Mouse (Mus musculus) thymus, adult 2 months (tissue): ENCODE results near the gene Map1lc3b. TPM values are rescaled to one million over a fixed set of nuclear protein-coding genes. Genes with fewer than 3 reads are reported as not detected.

Experiments used
- DNase-seq: peaks from one replicate; pipeline ENCODE4 v3.0.0; 2021
- H3K27ac ChIP-seq: fragments of 200-500 bp; 2 replicates; pipeline ENCODE4 v1.5.1; 2012; ENCODE audit warnings: low read length, control low read depth; ENCODE audit not compliant: control insufficient read depth, insufficient read depth
- H3K27me3 ChIP-seq: fragments of 200-500 bp; 2 replicates; pipeline ENCODE4 v1.6.1; 2012; ENCODE audit warnings: mild to moderate bottlenecking, low read length, moderate library complexity, mixed read lengths; ENCODE audit not compliant: control insufficient read depth, insufficient read depth
- H3K36me3 ChIP-seq: fragments of 200-500 bp; 2 replicates; pipeline ENCODE4 v1.6.1; 2012; ENCODE audit warnings: mild to moderate bottlenecking, low read length, moderate library complexity; ENCODE audit not compliant: control insufficient read depth, insufficient read depth
- H3K4me1 ChIP-seq: fragments of 200-500 bp; replicated peaks from 2 replicates; pipeline ENCODE4 v1.6.1; 2012; ENCODE audit warnings: low read length; ENCODE audit not compliant: control insufficient read depth, insufficient read depth
- H3K4me3 ChIP-seq: fragments of 200-500 bp; 2 replicates; pipeline ENCODE4 v1.5.1; 2012; ENCODE audit warnings: mild to moderate bottlenecking, low read length, control low read depth, moderate library complexity; ENCODE audit not compliant: control insufficient read depth, insufficient read depth
- CTCF ChIP-seq: fragments of 200-500 bp; IDR thresholded peaks from 2 replicates; pipeline ENCODE4 v1.5.1; 2012; ENCODE audit warnings: mild to moderate bottlenecking, control low read depth, low read length, moderate library complexity, borderline replicate concordance; ENCODE audit not compliant: control insufficient read depth, poor library complexity, insufficient read depth; ENCODE audit errors: extremely low read depth
- POLR2A ChIP-seq: fragments of 200-500 bp; IDR thresholded peaks from 2 replicates; pipeline ENCODE4 v1.6.1; 2012; ENCODE audit warnings: mild to moderate bottlenecking, low read length, control low read depth, moderate library complexity; ENCODE audit not compliant: control insufficient read depth, poor library complexity, insufficient read depth; ENCODE audit errors: extremely low read depth
- WGBS: fragments of 180-500 bp; shearing (Covaris S2); methylation state at CpG from one replicate; pipeline ENCODE4 v1.1.7; 2018; 5-methylcytosine and 5-hydroxymethylcytosine counted together
- polyA plus RNA-seq: library from polyadenylated mRNA; depleted of rRNA; stranded (reverse); fragments of >200 nt; gene quantifications from 2 replicates; pipeline ENCODE4 v1.2.3, GENCODE M21; 2012; rRNA removed

Map1lc3b gene
- 103 and 113 TPM in 2 replicates for polyA plus RNA-seq

GRCm38 (mm10) chr8:121590203-121591177 is at the start of gene Map1lc3b:
Gene Map1lc3b, plus strand, starts transcription at chr8:121590361.
- under 1% methylated on average over 94 of the region's 94 CpGs for WGBS
- H3K27ac ChIP-seq = peak within 1 kb of the TSS; percentile 45; the same call in 1 of the 2 replicates
- H3K4me1 ChIP-seq = peaks cover 13% of the 10 kb centered on the region

GRCm38 (mm10) chr8:121541862-121542261 is 48.3 kb upstream of the Map1lc3b start:
- TF ChIP-seq POLR2A (no peak), CTCF (no peak)
- H3K4me1 ChIP-seq = no peaks in the 10 kb centered on the region
- no peak overlapping the region for H3K4me3 ChIP-seq
- no peak for DNase-seq
- H3K27ac ChIP-seq = no peak overlapping the region
- H3K27me3 ChIP-seq = no peaks in the 10 kb centered on the region
- WGBS = 86% methylated on average over 19 of the region's 19 CpGs
- no peaks in the 10 kb centered on the region for H3K36me3 ChIP-seq

More at GRCm38 (mm10) chr8:121590203-121591177, at the start of gene Map1lc3b:
- Histone ChIP-seq H3K4me3 (peak within 1 kb of the TSS; percentile 68), H3K36me3 (peaks cover 3% of the 10 kb centered on the region; the same call in 1 of the 2 replicates), H3K27me3 (no peaks in the 10 kb centered on the region)
- peak; percentile 97 for DNase-seq
- TF ChIP-seq CTCF (peak; percentile 41; the same call in 1 of the 2 replicates), POLR2A (peak; percentile 92)

- no peaks in the 10 kb centered on the region for H3K4me1 ChIP-seq
- H3K27me3 ChIP-seq = no peaks in the 10 kb centered on the region
- H3K27ac ChIP-seq = no peak overlapping the region
- no peak overlapping the region for H3K4me3 ChIP-seq
- TF ChIP-seq CTCF (no peak), POLR2A (no peak)
- H3K36me3 ChIP-seq = no peaks in the 10 kb centered on the region
- no peak for DNase-seq
- WGBS = 72% methylated on average over 13 of the region's 13 CpGs
Measured at GRCm38 (mm10) chr8:121542901-121543300, 47.3 kb upstream of the Map1lc3b start.

GRCm38 (mm10) chr8:121544276-121544785 is 45.8 kb upstream of the Map1lc3b start, which contains the start of gene 1700018B08Rik:
Gene 1700018B08Rik, minus strand, starts transcription at chr8:121544320.
- Histone ChIP-seq H3K36me3 (no peaks in the 10 kb centered on the region), H3K4me1 (no peaks in the 10 kb centered on the region), H3K4me3 (no peak within 1 kb of the TSS), H3K27ac (no peak within 1 kb of the TSS), H3K27me3 (no peaks in the 10 kb centered on the region)
- TF ChIP-seq CTCF (no peak), POLR2A (no peak)
- 90% methylated on average over 12 of the region's 12 CpGs for WGBS
- DNase-seq = no peak

GRCm38 (mm10) chr8:121544936-121545335 is 45.2 kb upstream of the Map1lc3b start:
- no peak for DNase-seq
- no peak for TF ChIP-seq CTCF
- TF ChIP-seq POLR2A = no peak

GRCm38 (mm10) chr8:121547132-121547531 is 43.0 kb upstream of the Map1lc3b start:
- DNase-seq = peak; percentile 77
- WGBS = 6% methylated on average over 7 of the region's 7 CpGs
- TF ChIP-seq POLR2A (no peak), CTCF (0 out of 2 replicates have a peak, but pooled peaks have one; percentile 32)
- H3K4me1 ChIP-seq = no peaks in the 10 kb centered on the region
- H3K27me3 ChIP-seq = no peaks in the 10 kb centered on the region
- H3K4me3 ChIP-seq = no peak overlapping the region
- H3K36me3 ChIP-seq = peaks cover 5% of the 10 kb centered on the region
- no peak overlapping the region for H3K27ac ChIP-seq

More at GRCm38 (mm10) chr8:121544936-121545335, 45.2 kb upstream of the Map1lc3b start:
- H3K27ac ChIP-seq = no peak overlapping the region
- no peaks in the 10 kb centered on the region for H3K4me1 ChIP-seq
- WGBS = 86% methylated on average over 11 of the region's 11 CpGs
- no peak overlapping the region for H3K4me3 ChIP-seq
- no peaks in the 10 kb centered on the region for H3K36me3 ChIP-seq
- no peaks in the 10 kb centered on the region for H3K27me3 ChIP-seq
